Comparison of ENCODE assay signal across 14 mouse cellular contexts in genomic region chr8:124301935-124302555, GRCm38 (mm10).
"Had no signal": no experiment of that assay in that cellular context is flagged by ENCODE, and none has a peak within 500 bp of the region (broad histone marks: within the 10 kb centered on the region; RNA-seq: fewer than 3 reads in every experiment).

No protein-coding gene starts in this region.

- H3K27me3 ChIP-seq: limb, embryonic 13.5 days; midbrain, embryonic 13.5 days had no signal

- ATAC-seq: lung, postnatal 0 days; midbrain, embryonic 13.5 days had no signal

- H3K4me3 ChIP-seq: limb, embryonic 13.5 days; midbrain, embryonic 13.5 days had no signal

- DNase-seq: kidney, adult 8-10 months; kidney, postnatal 25 days; layer of hippocampus, adult 9-11 months; layer of hippocampus, postnatal 36 days; left cerebral cortex, postnatal 4 days; lung, adult 18-20 months; lung, postnatal 4 days; spleen, adult 18-20 months; thymus, adult 18-20 months; thymus, postnatal 14 days had no signal

- H3K4me2 ChIP-seq: limb, embryonic 13.5 days; midbrain, embryonic 13.5 days had no signal

- H3K9ac ChIP-seq: limb, embryonic 13.5 days; liver, embryonic 14.5 days; midbrain, embryonic 13.5 days had no signal

- H3K27ac ChIP-seq: limb, embryonic 13.5 days; liver, embryonic 14.5 days; midbrain, embryonic 13.5 days had no signal

- H3K9me3 ChIP-seq: limb, embryonic 13.5 days; midbrain, embryonic 13.5 days had no signal
